Mouse (Mus musculus) cortical plate, adult 2 months (tissue): ENCODE measurements at regions not wholly inside any gene's neighbourhood (a gene's known extent, or its start where the extent isn't known, plus 50 kb on each side); places are given as distances from the start of the nearest gene placed in this dataset.

ENCODE experiments used
- H3K27ac ChIP-seq: fragments of 200-500 bp; 2 replicates; pipeline ENCODE4 v1.5.1; 2012; ENCODE audit warnings: low read length, control low read depth, inconsistent platforms; ENCODE audit not compliant: insufficient read depth
- H3K4me1 ChIP-seq: fragments of 200-500 bp; 2 replicates; pipeline ENCODE4 v1.6.1; 2011; ENCODE audit warnings: low read length; ENCODE audit not compliant: control insufficient read depth, insufficient read depth
- H3K4me3 ChIP-seq: fragments of 200-500 bp; 2 replicates; pipeline ENCODE4 v1.5.1; 2011; ENCODE audit warnings: mild to moderate bottlenecking, low read length, control low read depth; ENCODE audit not compliant: insufficient read depth
- CTCF ChIP-seq: fragments of 200-500 bp; IDR thresholded peaks from 2 replicates; pipeline ENCODE4 v1.5.1; 2011; ENCODE audit warnings: mild to moderate bottlenecking, control low read depth, low read length; ENCODE audit not compliant: insufficient read depth; ENCODE audit errors: extremely low read depth
- POLR2A ChIP-seq: fragments of 200-500 bp; IDR thresholded peaks from 2 replicates; pipeline ENCODE4 v1.6.1; 2011; ENCODE audit warnings: mild to moderate bottlenecking, low read length, control low read depth; ENCODE audit not compliant: insufficient read depth; ENCODE audit errors: extremely low read depth

- peaks cover 2% of the 10 kb centered on the region; the same call in 1 of the 2 replicates for H3K4me1 ChIP-seq
- H3K4me3 ChIP-seq: no peak overlapping the region
- no peak overlapping the region for H3K27ac ChIP-seq
- TF ChIP-seq POLR2A (no peak), CTCF (no peak)
These were observed 332.9 kb upstream of the Satb1 start for GRCm38 (mm10) chr17:52165891-52166485.

GRCm38 (mm10) chr17:52162559-52163397 lies 329.7 kb upstream of the Satb1 start:
- no peaks in the 10 kb centered on the region for H3K4me1 ChIP-seq
- H3K4me3 ChIP-seq: no peak overlapping the region
- H3K27ac ChIP-seq: no peak overlapping the region
- TF ChIP-seq CTCF (no peak), POLR2A (no peak)

- Histone ChIP-seq H3K27ac (no peak overlapping the region), H3K4me1 (no peaks in the 10 kb centered on the region), H3K4me3 (no peak overlapping the region)
- no peak for TF ChIP-seq CTCF
- no peak for TF ChIP-seq POLR2A
These were observed 317.4 kb upstream of the Satb1 start for GRCm38 (mm10) chr17:52150496-52150895.

GRCm38 (mm10) chr17:52149834-52150233 lies 316.7 kb upstream of the Satb1 start:
- no peak for TF ChIP-seq CTCF
- TF ChIP-seq POLR2A: no peak
- Histone ChIP-seq H3K27ac (no peak overlapping the region), H3K4me1 (no peaks in the 10 kb centered on the region), H3K4me3 (no peak overlapping the region)

- Histone ChIP-seq H3K4me1 (no peaks in the 10 kb centered on the region), H3K4me3 (no peak overlapping the region), H3K27ac (no peak overlapping the region)
- TF ChIP-seq CTCF (no peak), POLR2A (no peak)
These were observed 316.0 kb upstream of the Satb1 start for GRCm38 (mm10) chr17:52149068-52149467.

GRCm38 (mm10) chr17:52103891-52104290 lies 270.8 kb upstream of the Satb1 start:
- Histone ChIP-seq H3K27ac (no peak overlapping the region), H3K4me1 (no peaks in the 10 kb centered on the region), H3K4me3 (no peak overlapping the region)
- no peak for TF ChIP-seq POLR2A
- no peak for TF ChIP-seq CTCF

GRCm38 (mm10) chr17:52085834-52086233 lies 252.7 kb upstream of the Satb1 start:
- Histone ChIP-seq H3K27ac (no peak overlapping the region), H3K4me1 (no peaks in the 10 kb centered on the region), H3K4me3 (no peak overlapping the region)
- TF ChIP-seq POLR2A (no peak), CTCF (no peak)

GRCm38 (mm10) chr17:52084455-52084854 lies 251.4 kb upstream of the Satb1 start:
- no peak overlapping the region for H3K27ac ChIP-seq
- H3K4me1 ChIP-seq: no peaks in the 10 kb centered on the region
- no peak overlapping the region for H3K4me3 ChIP-seq
- no peak for TF ChIP-seq CTCF
- no peak for TF ChIP-seq POLR2A

- Histone ChIP-seq H3K27ac (no peak overlapping the region), H3K4me3 (no peak overlapping the region), H3K4me1 (no peaks in the 10 kb centered on the region)
- no peak for TF ChIP-seq CTCF
- TF ChIP-seq POLR2A: no peak
These were observed 246.2 kb upstream of the Satb1 start for GRCm38 (mm10) chr17:52079316-52079715.

- H3K4me1 ChIP-seq: no peaks in the 10 kb centered on the region
- H3K4me3 ChIP-seq: no peak overlapping the region
- TF ChIP-seq CTCF (no peak), POLR2A (no peak)
- H3K27ac ChIP-seq: no peak overlapping the region
These were observed 245.4 kb upstream of the Satb1 start for GRCm38 (mm10) chr17:52078496-52078895.
